Mouse (Mus musculus): ENCODE results near the gene Lrch2. TPM values are rescaled to one million over a fixed set of nuclear protein-coding genes. Genes with fewer than 3 reads are reported as not detected.

The Lrch2 gene
- polyA plus RNA-seq, 1 experiment from 2014 or later = 3.4 TPM

- Histone ChIP-seq H3K36me3 (no peaks in the 10 kb centered on the region), H3K4me3 (no peak overlapping the region), H3K9me3 (replicated peaks) (no peaks in the 10 kb centered on the region), H3K9ac (no peak overlapping the region), H3K4me2 (no peak overlapping the region), H3K27me3 (replicated peaks) (no peaks in the 10 kb centered on the region), H3K4me1 (replicated peaks) (no peaks in the 10 kb centered on the region), H3K27ac (ENCODE audit: poor library complexity, severe bottlenecking) (no peak overlapping the region)
- ATAC-seq (ENCODE audit: insufficient number of reproducible peaks, low FRiP score) = no peak
- 43% methylated on average over 1 of the region's 1 CpGs for WGBS
These were observed 124.1 kb downstream of the Lrch2 start for GRCm38 (mm10) chrX:147429753-147430152.

- no peak for ATAC-seq (ENCODE audit: insufficient number of reproducible peaks, low FRiP score)
These were observed 124.8 kb downstream of the Lrch2 start, which contains the start of gene Il13ra2 for GRCm38 (mm10) chrX:147429129-147429528. Gene Il13ra2 (minus strand): TSS chrX:147429192.

More at GRCm38 (mm10) chrX:147429129-147429528, 124.8 kb downstream of the Lrch2 start, which contains the start of gene Il13ra2:
- Histone ChIP-seq H3K9me3 (replicated peaks) (no peaks in the 10 kb centered on the region), H3K36me3 (no peaks in the 10 kb centered on the region), H3K4me2 (no peak within 1 kb of the TSS), H3K27me3 (replicated peaks) (no peaks in the 10 kb centered on the region), H3K4me3 (no peak within 1 kb of the TSS), H3K9ac (no peak within 1 kb of the TSS), H3K4me1 (replicated peaks) (no peaks in the 10 kb centered on the region), H3K27ac (ENCODE audit: poor library complexity, severe bottlenecking) (no peak within 1 kb of the TSS)
- WGBS = 39% methylated on average over 1 of the region's 1 CpGs

Other genes starting within 250 kb of the Lrch2 start
- not detected in 2 replicates for gene Il13ra2, start 124.9 kb downstream of the Lrch2 start, polyA plus RNA-seq (2016; fragmentation: Nextera tagmentation; extraction: Ambion mirVana)
- gene Vmn1r239-ps, start 100.4 kb downstream of the Lrch2 start, polyA plus RNA-seq (2016; fragmentation: Nextera tagmentation; extraction: Ambion mirVana) = not detected in 2 replicates
- gene Gm15128, start 211.9 kb upstream of the Lrch2 start, polyA plus RNA-seq (2016; fragmentation: Nextera tagmentation; extraction: Ambion mirVana) = not detected in 2 replicates